Mouse (Mus musculus) macrophage (primary cell): ENCODE measurements around the gene Gm44965. TPM values are rescaled to one million over a fixed set of nuclear protein-coding genes. Genes with fewer than 3 reads are reported as not detected.

Experiments
- H3K27ac ChIP-seq: fragments of 350-480 bp; formaldehyde crosslinking; 2 replicates; pipeline ENCODE4 v1.9.0; 2021
- H3K36me3 ChIP-seq: fragments of 350-480 bp; formaldehyde crosslinking; 2 replicates; pipeline ENCODE4 v1.9.0; 2021; ENCODE audit errors: inconsistent target
- H3K4me3 ChIP-seq: fragments of 350-480 bp; formaldehyde crosslinking; 2 replicates; pipeline ENCODE4 v1.9.0; 2021; ENCODE audit errors: inconsistent target
- H3K79me2 ChIP-seq: fragments of 350-480 bp; formaldehyde crosslinking; 2 replicates; pipeline ENCODE4 v1.9.0; 2021; ENCODE audit errors: inconsistent target
- WGBS: methylation state at CpG from one replicate; pipeline ENCODE4 v1.1.7; 2026; ENCODE audit warnings: inconsistent platforms; ENCODE audit not compliant: missing documents; 5-methylcytosine and 5-hydroxymethylcytosine counted together
- polyA plus RNA-seq: library from polyadenylated mRNA; stranded (reverse); fragments of 250-400 nt; gene quantifications from 3 replicates; pipeline ENCODE4 v1.2.4, GENCODE M21; 2018; ENCODE audit warnings: inconsistent platforms

Gm44965 gene
- polyA plus RNA-seq, 1 experiment from 2014 or later = not detected

DNA sequence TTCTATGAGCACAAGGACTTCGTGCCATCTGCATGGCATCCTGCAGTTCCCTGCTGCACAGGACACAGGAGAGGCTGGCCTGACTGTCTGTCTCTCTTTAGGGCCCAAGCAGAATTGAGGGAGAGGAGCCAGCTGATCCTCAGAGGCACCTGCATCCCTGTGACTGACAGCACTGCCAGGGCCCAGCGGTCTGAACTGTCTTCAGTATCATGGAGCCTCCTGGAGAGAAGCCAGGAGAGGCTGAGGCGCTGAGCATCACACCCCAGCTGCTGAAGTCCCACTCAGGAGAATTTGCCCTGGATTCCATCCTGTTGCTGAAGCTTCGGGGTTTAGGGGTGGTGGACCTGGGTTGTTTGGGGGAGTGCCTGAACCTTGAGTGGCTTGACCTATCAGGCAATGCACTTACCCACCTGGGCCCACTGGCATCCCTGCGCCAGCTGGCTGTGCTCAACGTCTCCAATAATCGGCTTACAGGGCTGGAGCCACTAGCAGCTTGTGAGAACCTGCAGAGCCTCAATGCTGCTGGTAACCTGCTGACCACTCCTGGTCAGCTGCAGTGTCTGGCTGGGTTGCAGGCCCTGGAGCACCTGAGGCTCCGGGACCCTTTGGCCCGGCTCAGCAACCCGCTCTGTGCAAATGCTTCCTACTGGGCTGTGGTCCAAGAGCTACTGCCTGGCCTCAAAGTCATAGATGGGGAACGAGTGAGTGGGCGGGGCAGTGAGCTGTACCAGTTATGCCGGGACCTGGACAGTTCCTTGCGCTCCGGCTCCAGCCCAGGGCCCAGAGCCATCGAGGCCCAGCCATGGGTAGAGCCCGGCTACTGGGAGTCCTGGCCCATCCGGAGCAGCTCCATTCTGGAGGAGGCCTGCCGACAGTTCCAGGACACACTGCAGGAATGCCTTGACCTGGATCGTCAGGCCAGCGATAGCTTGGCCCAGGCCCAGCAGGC, 25.4 kb upstream of the Gm44965 start:
- WGBS = 46% methylated on average over 21 of the region's 21 CpGs

DNA sequence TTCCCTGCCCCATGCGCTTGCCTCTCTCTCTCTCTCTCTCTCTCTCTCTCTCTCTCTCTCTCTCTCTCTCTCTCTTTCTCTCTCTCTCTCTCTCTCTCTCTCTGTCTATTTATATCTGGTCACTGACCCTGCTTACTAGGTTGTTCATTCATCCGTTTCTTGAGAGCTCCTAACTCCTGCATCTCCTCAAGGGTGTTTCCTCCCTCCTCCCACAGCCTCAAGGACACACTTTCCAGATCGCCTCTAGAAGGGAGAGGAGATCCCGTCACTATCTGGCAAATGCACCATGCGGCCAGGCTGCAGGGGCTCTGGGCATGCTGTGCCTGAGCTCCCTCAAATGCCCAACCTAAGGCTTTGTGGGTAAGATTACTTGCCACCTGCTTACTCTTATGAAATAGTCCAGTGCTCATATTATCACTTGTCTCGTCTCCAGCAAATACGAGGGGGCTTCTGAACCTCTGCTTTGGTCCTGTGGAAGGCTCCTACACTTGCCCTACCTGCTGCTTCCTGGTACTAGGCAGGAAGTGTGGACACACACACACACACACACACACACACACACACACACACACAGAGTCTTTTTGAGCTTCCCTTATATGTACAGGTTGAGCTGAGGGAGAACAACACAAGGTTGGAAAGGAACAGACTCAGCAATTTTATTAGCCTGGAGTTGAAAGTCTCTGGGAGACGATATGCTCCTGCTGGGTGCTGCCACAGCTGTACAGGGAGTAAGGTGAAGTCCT, 24.5 kb upstream of the Gm44965 start:
- Histone ChIP-seq H3K79me2 (no peaks in the 10 kb centered on the region), H3K4me3 (no peak overlapping the region), H3K36me3 (no peaks in the 10 kb centered on the region), H3K27ac (no peak overlapping the region)
- 71% methylated on average over 8 of the region's 8 CpGs for WGBS

More for the DNA sequence above, 25.4 kb upstream of the Gm44965 start:
- no peaks in the 10 kb centered on the region for H3K36me3 ChIP-seq
- H3K79me2 ChIP-seq = no peaks in the 10 kb centered on the region
- no peak overlapping the region for H3K4me3 ChIP-seq
- H3K27ac ChIP-seq = no peak overlapping the region

GRCm38 (mm10) chr6:48572014-48572413, 21.7 kb upstream of the Gm44965 start:
- Histone ChIP-seq H3K36me3 (no peaks in the 10 kb centered on the region), H3K27ac (no peak overlapping the region), H3K4me3 (no peak overlapping the region), H3K79me2 (no peaks in the 10 kb centered on the region)
- WGBS = 90% methylated on average over 5 of the region's 5 CpGs

DNA sequence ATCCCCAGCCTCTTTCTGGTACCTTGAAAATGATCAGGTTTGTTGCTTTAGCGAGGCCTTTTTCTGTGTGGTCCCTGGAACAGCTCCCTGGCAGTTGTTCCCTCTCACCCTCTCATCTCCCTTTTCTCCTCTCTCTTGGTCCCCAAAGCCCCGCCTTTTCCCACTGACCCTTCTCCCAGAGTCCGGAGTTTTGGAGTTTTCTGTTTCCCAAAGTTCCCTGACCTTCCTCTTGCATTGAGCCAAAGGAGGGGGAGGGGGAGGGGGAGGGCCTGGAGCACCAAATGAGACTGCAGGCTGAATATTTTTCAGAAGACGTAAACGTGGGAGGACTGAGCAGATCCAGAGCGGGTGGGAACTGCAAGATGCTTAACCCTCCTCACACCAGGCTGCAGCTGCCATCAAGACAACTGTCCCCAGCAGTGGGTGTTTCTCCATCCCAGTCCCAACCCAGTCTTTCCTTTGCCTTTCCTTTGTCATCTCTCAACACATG, 21.1 kb upstream of the Gm44965 start, which contains the start of gene Rarres2:
TSS of gene Rarres2 (minus strand) at position 218 of the 490 bp plus-strand sequence.
- no peaks in the 10 kb centered on the region for H3K36me3 ChIP-seq
- no peaks in the 10 kb centered on the region for H3K79me2 ChIP-seq
- no peak within 1 kb of the TSS for H3K4me3 ChIP-seq
- WGBS = 87% methylated on average over 6 of the region's 6 CpGs
- no peak within 1 kb of the TSS for H3K27ac ChIP-seq

DNA sequence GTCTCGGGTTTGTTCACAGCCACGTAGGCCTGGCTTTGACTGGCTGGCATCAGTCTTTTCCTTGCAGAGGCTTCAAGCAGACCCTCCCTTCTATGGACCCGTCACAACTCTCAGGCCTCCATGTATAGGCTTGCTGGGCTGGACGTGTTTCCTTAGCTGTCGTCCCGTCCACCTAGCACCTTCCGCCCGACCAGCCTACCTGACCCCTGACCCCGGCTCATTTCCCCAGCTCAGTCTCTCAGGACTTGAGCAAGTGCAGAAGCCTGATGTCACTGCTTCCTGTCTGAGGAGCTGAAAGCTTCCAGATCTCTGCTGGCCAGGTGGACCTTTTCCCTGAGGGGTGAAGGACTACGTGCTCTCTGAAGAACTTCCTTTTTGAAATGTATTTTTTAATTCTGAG, 20.5 kb upstream of the Gm44965 start:
- 80% methylated on average over 9 of the region's 10 CpGs for WGBS

DNA sequence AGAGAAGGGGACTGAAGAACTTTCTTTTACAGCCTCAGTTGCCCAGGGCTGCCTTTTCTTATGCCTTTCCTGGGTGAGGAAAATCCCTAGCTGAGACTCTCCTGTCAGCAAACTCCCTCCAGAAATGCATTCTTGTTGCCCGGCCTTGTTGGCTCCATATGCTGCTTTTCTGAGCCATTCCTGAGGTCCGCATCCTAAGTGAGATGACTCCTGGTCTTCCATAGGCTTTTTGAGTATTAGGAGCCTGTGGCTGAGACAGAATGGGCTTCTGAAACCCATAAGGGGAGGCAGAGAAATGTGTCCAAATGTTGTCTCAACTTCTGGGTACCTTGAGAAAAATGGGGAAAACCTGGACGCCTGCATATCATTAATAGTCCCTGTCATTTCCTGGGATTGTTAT, 19.8 kb upstream of the Gm44965 start:
- Histone ChIP-seq H3K79me2 (no peaks in the 10 kb centered on the region), H3K36me3 (no peaks in the 10 kb centered on the region), H3K4me3 (no peak overlapping the region), H3K27ac (no peak overlapping the region)
- 92% methylated on average over 3 of the region's 3 CpGs for WGBS

More for the DNA sequence above, 20.5 kb upstream of the Gm44965 start:
- Histone ChIP-seq H3K79me2 (no peaks in the 10 kb centered on the region), H3K36me3 (no peaks in the 10 kb centered on the region), H3K4me3 (no peak overlapping the region), H3K27ac (no peak overlapping the region)

GRCm38 (mm10) chr6:48578736-48579135, 15.0 kb upstream of the Gm44965 start:
- no peaks in the 10 kb centered on the region for H3K79me2 ChIP-seq
- no peak overlapping the region for H3K4me3 ChIP-seq

GRCm38 (mm10) chr6:48579215-48579648, 14.5 kb upstream of the Gm44965 start:
- 0% methylated on average over 5 of the region's 5 CpGs for WGBS
- Histone ChIP-seq H3K27ac (peak overlapping the region; percentile 31), H3K79me2 (no peaks in the 10 kb centered on the region), H3K4me3 (peak overlapping the region; percentile 4; the same call in 1 of the 2 replicates), H3K36me3 (no peaks in the 10 kb centered on the region)

More at GRCm38 (mm10) chr6:48578736-48579135, 15.0 kb upstream of the Gm44965 start:
- Histone ChIP-seq H3K36me3 (no peaks in the 10 kb centered on the region), H3K27ac (peak overlapping the region; percentile 31)
- 53% methylated on average over 5 of the region's 5 CpGs for WGBS

DNA sequence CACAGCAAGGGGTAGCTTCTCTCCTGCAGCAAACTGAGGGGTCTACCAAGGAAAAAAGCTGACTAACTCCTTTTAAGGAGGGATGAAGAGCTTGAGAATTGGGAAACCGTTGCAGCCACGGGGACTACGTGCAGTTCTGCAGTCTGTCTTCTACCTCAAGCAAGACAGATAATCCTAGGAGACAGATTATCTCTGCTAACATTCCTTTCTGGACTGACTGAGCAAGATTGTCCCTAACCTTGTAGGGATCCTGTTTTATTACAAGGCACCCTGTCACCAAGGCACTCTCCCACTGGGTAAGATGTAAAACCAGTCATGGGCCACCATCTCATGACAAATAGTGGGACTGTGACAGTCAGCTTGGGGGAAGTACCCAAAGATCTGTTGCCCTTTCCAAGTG, 12.5 kb upstream of the Gm44965 start:
- H3K79me2 ChIP-seq = no peaks in the 10 kb centered on the region
- 82% methylated on average over 3 of the region's 3 CpGs for WGBS

DNA sequence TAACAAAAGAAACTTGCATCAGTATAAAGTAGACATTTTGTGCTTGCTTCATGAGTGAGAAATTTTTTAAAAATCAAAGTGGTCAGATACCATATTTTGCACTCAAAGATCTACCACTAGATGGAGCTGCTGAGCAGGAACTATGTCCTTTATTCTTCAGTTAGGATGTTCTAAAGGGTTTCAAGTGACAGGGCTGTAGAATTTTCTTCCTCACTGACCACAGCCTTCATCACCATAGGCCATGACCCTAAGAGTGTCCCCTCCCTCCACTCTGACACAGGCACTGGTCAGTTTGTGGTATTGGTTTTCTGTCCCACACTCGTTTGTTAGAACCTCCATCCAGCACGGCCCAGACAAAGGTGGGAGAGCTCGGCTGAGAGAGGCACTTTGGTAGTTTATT, 11.7 kb upstream of the Gm44965 start:
- Histone ChIP-seq H3K4me3 (no peak overlapping the region), H3K36me3 (no peaks in the 10 kb centered on the region), H3K27ac (no peak overlapping the region), H3K79me2 (no peaks in the 10 kb centered on the region)
- 82% methylated on average over 3 of the region's 3 CpGs for WGBS

More for the DNA sequence above, 12.5 kb upstream of the Gm44965 start:
- no peak overlapping the region for H3K27ac ChIP-seq
- no peaks in the 10 kb centered on the region for H3K36me3 ChIP-seq
- no peak overlapping the region for H3K4me3 ChIP-seq

DNA sequence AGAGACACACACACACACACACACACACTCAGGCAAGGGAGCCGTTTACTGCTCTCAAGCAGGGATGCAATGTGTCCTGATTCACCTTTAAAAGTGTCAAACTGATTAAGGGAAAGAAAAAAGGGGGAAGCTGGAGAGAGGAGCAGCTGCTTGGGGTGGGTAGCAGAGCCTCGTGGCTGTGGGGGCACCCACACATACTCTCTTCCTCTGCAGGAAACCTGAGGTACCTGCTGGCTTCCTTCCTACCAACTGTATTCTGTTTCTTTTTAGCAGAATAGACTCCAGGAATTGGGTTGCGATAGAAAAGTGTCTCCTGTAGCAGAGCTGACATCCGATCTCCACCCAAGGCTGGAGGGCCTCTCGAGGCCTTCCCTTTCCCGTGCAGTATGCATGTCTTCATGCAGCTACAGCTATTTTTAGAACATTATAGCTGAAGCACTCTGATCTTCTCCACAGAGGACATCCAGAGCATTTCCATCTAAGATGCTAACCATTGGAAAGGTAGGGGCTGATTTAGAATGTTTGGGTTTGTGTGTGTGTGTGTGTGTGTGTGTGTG, 4.5 kb upstream of the Gm44965 start, which contains the start of gene Gm45021:
TSS of gene Gm45021 (plus strand) at position 417 of the 557 bp plus-strand sequence.
- H3K79me2 ChIP-seq = peaks cover 2% of the 10 kb centered on the region; the same call in 1 of the 2 replicates
- H3K4me3 ChIP-seq = no peak within 1 kb of the TSS
- no peak within 1 kb of the TSS for H3K27ac ChIP-seq
- H3K36me3 ChIP-seq = no peaks in the 10 kb centered on the region
- WGBS = 17% methylated on average over 6 of the region's 6 CpGs

- no peak overlapping the region for H3K27ac ChIP-seq
Measured at GRCm38 (mm10) chr6:48591221-48591845, 2.4 kb upstream of the Gm44965 start.

DNA sequence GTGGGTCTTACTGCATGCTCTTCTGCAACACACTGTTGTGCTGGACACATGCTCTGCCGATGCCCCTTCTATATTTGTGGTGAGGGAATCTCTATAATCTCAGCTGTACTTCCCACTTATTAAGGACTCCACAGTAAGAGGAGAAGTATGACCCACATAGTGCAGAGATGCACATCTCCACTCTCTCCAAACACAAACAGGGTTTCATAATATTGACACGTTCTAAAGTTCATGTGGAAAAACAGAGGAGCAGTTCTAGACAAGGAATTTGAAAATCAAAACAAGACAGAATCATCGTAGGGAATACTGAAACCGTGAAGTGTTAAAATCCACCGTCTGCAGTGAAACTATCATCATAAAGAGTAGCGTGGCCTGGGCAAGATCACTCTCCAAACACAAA, 1.9 kb upstream of the Gm44965 start:
- H3K36me3 ChIP-seq = no peaks in the 10 kb centered on the region
- 69% methylated on average over 6 of the region's 6 CpGs for WGBS
- no peak overlapping the region for H3K4me3 ChIP-seq
- H3K27ac ChIP-seq = no peak overlapping the region
- peaks cover 16% of the 10 kb centered on the region; the same call in 1 of the 2 replicates for H3K79me2 ChIP-seq

More at GRCm38 (mm10) chr6:48591221-48591845, 2.4 kb upstream of the Gm44965 start:
- H3K4me3 ChIP-seq = no peak overlapping the region
- H3K36me3 ChIP-seq = no peaks in the 10 kb centered on the region
- WGBS = 74% methylated on average over 3 of the region's 3 CpGs
- H3K79me2 ChIP-seq = peaks cover 16% of the 10 kb centered on the region; the same call in 1 of the 2 replicates
